Mouse (Mus musculus) spleen, postnatal 10 days (tissue): ENCODE measurements around the gene Arntl.
"Not testable (repeated sequence)": the region's sequence is repeated elsewhere in the genome, so short reads cannot be mapped to it uniquely, and the experiment has no call there.

Experiments used
- DNase-seq, 2 experiments: peaks; one replicate each; pipeline ENCODE4 v3.0.0; 2021 to 2022; ENCODE audit warnings: low spot score in 2 of 2

The Arntl gene

GRCm38 (mm10) chr7:113251001-113251400 is 43.7 kb downstream of the Arntl start:
- no peak for DNase-seq

GRCm38 (mm10) chr7:113251554-113251953 is 44.3 kb downstream of the Arntl start:
- DNase-seq: no peak

- DNase-seq: no peak
Measured at GRCm38 (mm10) chr7:113253777-113254405, 46.6 kb downstream of the Arntl start.

GRCm38 (mm10) chr7:113256046-113256445 is 48.8 kb downstream of the Arntl start:
- peak in 1 of 2 experiments; percentile 58 for DNase-seq

- DNase-seq: peak in 1 of 2 experiments; percentile 62
Measured at GRCm38 (mm10) chr7:113258430-113258829, 51.2 kb downstream of the Arntl start.

- DNase-seq: peak in 1 of 2 experiments; percentile 44
Measured at GRCm38 (mm10) chr7:113260321-113261167, 53.3 kb downstream of the Arntl start.

GRCm38 (mm10) chr7:113261690-113262089 is 54.4 kb downstream of the Arntl start:
- no peak for DNase-seq

GRCm38 (mm10) chr7:113262510-113263467 is 55.5 kb downstream of the Arntl start:
- not testable (repeated sequence) for DNase-seq

GRCm38 (mm10) chr7:113263990-113264389 is 56.7 kb downstream of the Arntl start:
- DNase-seq: no peak

GRCm38 (mm10) chr7:113268287-113268686 is 61.0 kb downstream of the Arntl start:
- peak; percentile 48 to 78 for DNase-seq

GRCm38 (mm10) chr7:113269081-113269480 is 61.8 kb downstream of the Arntl start:
- DNase-seq: no peak

- DNase-seq: no peak
Measured at GRCm38 (mm10) chr7:113269921-113270320, 62.7 kb downstream of the Arntl start.

- DNase-seq: no peak
Measured at GRCm38 (mm10) chr7:113270551-113270950, 63.3 kb downstream of the Arntl start.

- DNase-seq: no peak
Measured at GRCm38 (mm10) chr7:113270991-113271390, 63.7 kb downstream of the Arntl start.

GRCm38 (mm10) chr7:113272338-113272997 is 65.2 kb downstream of the Arntl start:
- DNase-seq: no peak

GRCm38 (mm10) chr7:113277245-113277644 is 70.0 kb downstream of the Arntl start:
- no peak for DNase-seq

GRCm38 (mm10) chr7:113278493-113278892 is 71.2 kb downstream of the Arntl start:
- DNase-seq: no peak

- DNase-seq: no peak
Measured at GRCm38 (mm10) chr7:113279246-113279645, 72.0 kb downstream of the Arntl start.

GRCm38 (mm10) chr7:113285405-113285804 is 78.1 kb downstream of the Arntl start:
- DNase-seq: no peak

GRCm38 (mm10) chr7:113289211-113289610 is 81.9 kb downstream of the Arntl start:
- DNase-seq: no peak

- no peak for DNase-seq
Measured at GRCm38 (mm10) chr7:113291741-113292140, 84.5 kb downstream of the Arntl start.
